Mouse (Mus musculus) megakaryocyte, embryonic 14.5 days (primary cell): ENCODE data around the gene Gm49388. TPM values are rescaled to one million over a fixed set of nuclear protein-coding genes. Genes with fewer than 3 reads are reported as not detected.

Experiments
- H3K27me3 ChIP-seq: replicated peaks from 2 replicates; pipeline ENCODE3; 2012; ENCODE audit warnings: inconsistent platforms
- H3K36me3 ChIP-seq: replicated peaks from 2 replicates; pipeline ENCODE3; 2012; ENCODE audit warnings: low read length, inconsistent platforms, mixed read lengths
- H3K4me1 ChIP-seq: 2 replicates; pipeline ENCODE4 v1.6.1; 2012; ENCODE audit warnings: inconsistent platforms
- H3K4me3 ChIP-seq: replicated peaks from 2 replicates; pipeline ENCODE3; 2012; ENCODE audit warnings: moderate library complexity, mild to moderate bottlenecking, inconsistent platforms
- H3K9me3 ChIP-seq: 2 replicates; pipeline ENCODE4 v1.6.1; 2012; ENCODE audit warnings: inconsistent platforms
- FLI1 ChIP-seq: IDR thresholded peaks from 2 replicates; pipeline ENCODE4 v1.6.1; 2012; ENCODE audit warnings: low read length, inconsistent platforms, mixed read lengths
- GATA1 ChIP-seq: IDR thresholded peaks from 3 replicates; pipeline ENCODE4 v1.6.1; 2012; ENCODE audit warnings: mixed read lengths, low read length, inconsistent platforms, borderline replicate concordance
- polyA plus RNA-seq: library from polyadenylated mRNA; stranded (reverse); fragments of >175 nt; gene quantifications from 2 replicates; pipeline ENCODE4 v1.2.3, GENCODE M21; 2012; ENCODE audit warnings: low replicate concordance; ENCODE audit not compliant: insufficient read depth

Gm49388 gene
- polyA plus RNA-seq, 1 experiment, result not detected

DNA sequence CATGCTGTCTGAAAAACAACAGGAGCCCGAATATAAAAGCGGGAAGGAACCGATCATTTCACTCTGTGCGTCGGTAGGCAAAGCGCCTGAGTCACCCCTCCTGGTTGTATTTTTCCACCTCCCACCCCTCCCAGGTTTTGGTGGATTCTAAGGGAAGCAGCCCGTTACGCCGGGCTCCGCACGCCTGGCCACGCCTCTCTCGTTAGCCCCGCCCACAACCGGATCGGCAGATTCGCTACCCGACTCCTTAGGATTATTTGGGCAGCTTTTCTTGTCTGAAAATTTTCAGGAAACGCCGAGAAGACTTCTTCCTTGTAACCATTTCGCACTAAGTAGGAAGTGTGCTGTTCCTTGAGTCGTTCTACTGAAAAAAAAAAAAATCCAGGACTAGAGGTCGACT is 9.0 kb upstream of the Gm49388 start, which contains the start of gene Setd1a:
TSS of gene Setd1a (plus strand) at position 245 of the 400 bp plus-strand sequence.
- no peak for TF ChIP-seq FLI1
- TF ChIP-seq GATA1, result no peak
- Histone ChIP-seq H3K9me3 (no peaks in the 10 kb centered on the region), H3K4me3 (peak within 1 kb of the TSS; percentile 99), H3K4me1 (peaks cover 75% of the 10 kb centered on the region), H3K27me3 (no peaks in the 10 kb centered on the region), H3K36me3 (peaks cover 55% of the 10 kb centered on the region)

DNA sequence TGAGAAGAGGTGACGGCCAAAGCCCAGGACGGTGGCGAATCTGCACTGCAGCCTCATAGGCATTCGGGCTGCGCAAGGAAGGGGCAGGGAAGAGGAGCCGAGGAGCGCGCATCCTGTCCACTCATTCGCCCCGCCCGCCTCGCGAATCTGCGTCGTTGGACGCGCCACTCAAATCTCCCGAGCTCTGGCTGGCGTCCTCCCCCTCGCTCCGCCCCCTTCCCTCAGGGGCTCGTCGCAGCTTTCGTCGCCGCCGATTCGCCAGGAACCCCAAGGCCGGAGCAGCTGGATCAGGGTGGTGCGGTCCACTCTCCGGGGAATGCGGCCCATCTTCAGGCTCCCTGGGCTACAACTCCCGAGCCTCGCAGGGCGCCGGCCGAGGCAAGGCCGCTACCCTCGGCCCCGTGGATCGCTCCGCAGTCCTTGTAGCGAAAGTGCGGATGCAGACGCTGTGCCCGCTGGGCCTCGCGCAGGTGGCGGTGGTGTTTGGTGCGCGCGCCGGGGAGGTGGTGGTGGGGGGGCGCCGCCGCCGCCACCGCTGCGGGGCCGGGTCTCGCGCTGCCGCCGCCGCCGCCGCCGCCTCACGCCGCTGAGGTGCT is 8.4 kb upstream of the Gm49388 start:
- no peaks in the 10 kb centered on the region for H3K9me3 ChIP-seq
- peaks cover 60% of the 10 kb centered on the region for H3K36me3 ChIP-seq

GRCm38 (mm10) chr7:127777474-127778266 is 7.7 kb upstream of the Gm49388 start:
- Histone ChIP-seq H3K27me3 (no peaks in the 10 kb centered on the region), H3K4me3 (peak overlapping the region; percentile 99), H3K4me1 (peaks cover 65% of the 10 kb centered on the region), H3K36me3 (peaks cover 67% of the 10 kb centered on the region), H3K9me3 (no peaks in the 10 kb centered on the region)
- TF ChIP-seq FLI1, result no peak
- no peak for TF ChIP-seq GATA1

More for the DNA sequence above, 8.4 kb upstream of the Gm49388 start:
- H3K4me3 ChIP-seq, result peak overlapping the region; percentile 99
- peaks cover 70% of the 10 kb centered on the region for H3K4me1 ChIP-seq
- TF ChIP-seq FLI1 (no peak), GATA1 (no peak)
- no peaks in the 10 kb centered on the region for H3K27me3 ChIP-seq

DNA sequence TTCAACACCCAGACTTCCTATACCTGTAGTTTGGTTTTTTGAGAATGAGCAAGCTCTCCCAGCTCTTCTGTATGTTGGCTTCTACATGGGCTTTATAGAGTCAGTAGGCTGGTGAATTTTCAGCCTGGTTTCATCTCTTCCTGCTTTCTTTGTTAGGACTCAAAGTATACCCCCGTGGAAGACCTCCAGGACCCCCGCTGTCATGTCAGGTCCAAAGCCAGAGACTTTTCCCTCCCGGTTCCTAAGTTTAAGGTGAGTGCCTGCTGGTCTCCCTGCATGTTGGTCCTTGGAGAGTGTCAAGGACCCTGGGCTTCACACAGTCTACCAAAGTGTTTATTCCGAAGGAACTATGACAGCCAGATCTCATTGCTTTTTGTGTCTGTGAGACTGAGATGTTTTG is 7.1 kb upstream of the Gm49388 start:
- peaks cover 62% of the 10 kb centered on the region for H3K4me1 ChIP-seq
- H3K4me3 ChIP-seq, result peak overlapping the region; percentile 99

DNA sequence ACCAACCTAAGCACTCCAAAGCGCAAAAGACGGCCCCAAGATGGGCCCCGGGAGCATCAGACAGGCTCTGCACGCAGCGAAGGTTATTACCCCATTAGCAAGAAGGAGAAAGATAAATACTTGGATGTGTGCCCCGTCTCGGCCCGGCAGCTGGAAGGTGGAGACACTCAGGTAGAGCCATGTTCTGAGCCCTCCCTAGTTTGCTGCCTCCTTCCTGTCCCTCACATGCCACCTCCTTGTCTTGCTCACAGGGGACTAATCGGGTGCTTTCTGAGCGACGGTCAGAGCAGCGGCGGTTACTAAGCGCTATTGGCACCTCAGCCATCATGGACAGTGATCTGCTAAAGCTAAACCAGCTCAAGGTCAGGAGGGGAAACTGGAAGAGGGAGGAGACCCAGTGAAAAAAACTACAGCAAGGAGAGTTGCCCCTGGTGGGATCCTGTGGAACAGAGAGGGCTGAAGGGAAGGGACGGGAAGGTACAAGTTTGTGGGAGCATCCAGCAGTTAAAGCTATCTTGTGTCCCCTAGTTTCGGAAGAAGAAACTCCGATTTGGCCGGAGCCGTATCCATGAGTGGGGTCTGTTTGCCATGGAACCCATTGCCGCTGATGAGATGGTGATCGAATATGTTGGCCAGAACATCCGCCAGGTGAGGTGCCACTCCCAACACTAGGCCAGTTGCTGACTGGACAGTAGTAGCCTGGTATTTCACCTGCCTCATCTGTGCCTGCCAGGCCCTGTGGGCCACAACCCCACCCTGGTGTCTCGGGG is 11.9 kb downstream of the Gm49388 start:
- TF ChIP-seq FLI1, result no peak
- no peak for TF ChIP-seq GATA1
- H3K9me3 ChIP-seq, result no peaks in the 10 kb centered on the region
- no peak overlapping the region for H3K4me3 ChIP-seq
- H3K36me3 ChIP-seq, result peaks cover 91% of the 10 kb centered on the region
- H3K27me3 ChIP-seq, result no peaks in the 10 kb centered on the region
- peaks cover 31% of the 10 kb centered on the region for H3K4me1 ChIP-seq

More for the DNA sequence above, 7.1 kb upstream of the Gm49388 start:
- H3K36me3 ChIP-seq, result peaks cover 70% of the 10 kb centered on the region
- no peak for TF ChIP-seq GATA1
- no peak for TF ChIP-seq FLI1
- H3K27me3 ChIP-seq, result no peaks in the 10 kb centered on the region
- H3K9me3 ChIP-seq, result no peaks in the 10 kb centered on the region

GRCm38 (mm10) chr7:127798591-127798990 is 13.2 kb downstream of the Gm49388 start:
- Histone ChIP-seq H3K4me3 (no peak overlapping the region), H3K27me3 (no peaks in the 10 kb centered on the region), H3K9me3 (no peaks in the 10 kb centered on the region), H3K4me1 (peaks cover 39% of the 10 kb centered on the region), H3K36me3 (peaks cover 92% of the 10 kb centered on the region)
- TF ChIP-seq FLI1, result no peak
- no peak for TF ChIP-seq GATA1

DNA sequence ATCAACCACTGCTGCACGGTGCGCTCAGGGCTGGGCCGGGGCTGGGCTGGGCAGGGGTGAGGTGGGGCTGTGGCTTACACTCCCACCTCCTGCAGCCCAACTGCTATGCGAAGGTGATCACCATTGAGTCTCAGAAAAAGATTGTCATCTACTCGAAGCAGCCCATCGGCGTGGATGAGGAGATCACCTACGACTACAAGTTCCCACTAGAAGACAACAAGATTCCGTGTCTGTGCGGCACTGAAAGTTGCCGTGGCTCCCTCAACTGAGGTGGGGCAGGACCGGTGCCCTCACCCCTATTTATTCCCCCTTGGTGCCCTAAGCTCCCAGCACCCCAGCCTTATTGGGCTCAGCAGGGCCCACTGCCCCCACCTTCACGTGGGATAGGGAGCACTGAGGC is 13.8 kb downstream of the Gm49388 start:
- Histone ChIP-seq H3K4me1 (peaks cover 42% of the 10 kb centered on the region), H3K27me3 (no peaks in the 10 kb centered on the region), H3K9me3 (no peaks in the 10 kb centered on the region), H3K36me3 (peaks cover 93% of the 10 kb centered on the region), H3K4me3 (no peak overlapping the region)
- no peak for TF ChIP-seq FLI1
- TF ChIP-seq GATA1, result no peak

DNA sequence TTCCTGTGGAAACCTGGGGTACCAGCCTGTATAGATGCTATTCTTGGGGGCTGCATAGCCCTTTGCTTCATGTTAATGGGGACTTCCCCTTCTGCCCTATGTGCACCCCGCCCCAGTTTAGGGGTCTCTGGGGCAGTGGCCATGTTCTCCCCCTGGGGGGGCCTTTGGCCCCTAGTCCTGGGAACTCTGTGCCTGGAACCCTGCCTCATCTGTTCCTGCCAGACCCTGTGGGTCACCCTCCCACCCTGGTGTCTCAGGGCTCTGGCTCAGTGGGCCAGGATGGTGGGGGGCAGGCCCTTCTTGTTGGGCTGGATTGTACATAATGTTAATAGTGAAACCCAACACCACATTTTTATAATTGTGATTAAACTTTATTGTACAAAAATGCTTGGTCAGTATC is 14.3 kb downstream of the Gm49388 start:
- Histone ChIP-seq H3K4me3 (no peak overlapping the region), H3K4me1 (peaks cover 48% of the 10 kb centered on the region), H3K36me3 (peaks cover 92% of the 10 kb centered on the region), H3K9me3 (no peaks in the 10 kb centered on the region), H3K27me3 (no peaks in the 10 kb centered on the region)
- no peak for TF ChIP-seq GATA1
- no peak for TF ChIP-seq FLI1

GRCm38 (mm10) chr7:127800435-127801009 is 15.1 kb downstream of the Gm49388 start, which contains the start of gene Hsd3b7:
Gene Hsd3b7, plus strand, starts transcription at chr7:127800604.
- no peaks in the 10 kb centered on the region for H3K9me3 ChIP-seq
- no peaks in the 10 kb centered on the region for H3K27me3 ChIP-seq
- no peak for TF ChIP-seq FLI1
- TF ChIP-seq GATA1, result no peak
- H3K4me3 ChIP-seq, result peak within 1 kb of the TSS; percentile 94
- H3K4me1 ChIP-seq, result peaks cover 56% of the 10 kb centered on the region
- peaks cover 84% of the 10 kb centered on the region for H3K36me3 ChIP-seq
